Mouse (Mus musculus): ENCODE data around the gene Tdrd3. TPM values are rescaled to one million over a fixed set of nuclear protein-coding genes. Genes with fewer than 3 reads are reported as not detected.

The Tdrd3 gene
- polyA plus RNA-seq, 1 experiment from 2014 or later, result 22.3 TPM

DNA sequence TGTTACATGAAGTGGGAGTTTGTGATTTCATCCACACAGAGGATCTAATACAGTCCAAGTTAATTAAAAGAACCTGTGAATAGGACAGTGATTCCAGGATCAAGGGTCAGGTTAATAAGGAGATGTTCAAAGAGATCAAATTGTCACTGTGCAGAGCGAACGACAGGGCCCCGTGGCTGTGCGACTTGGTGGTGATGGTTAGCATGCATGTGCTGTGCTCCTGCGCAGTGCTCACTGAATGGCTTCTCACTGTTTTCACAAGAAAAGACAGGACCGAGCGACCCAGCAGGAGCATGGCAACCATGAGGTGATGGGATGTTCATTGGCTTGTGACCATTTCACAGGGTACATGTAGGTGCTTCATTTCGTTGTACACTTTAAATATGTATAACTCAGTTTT is 115.4 kb downstream of the Tdrd3 start:
- Histone ChIP-seq H3K4me1 (replicated peaks) (no peaks in the 10 kb centered on the region), H3K4me2 (replicated peaks) (no peak overlapping the region), H3K36me3 (no peaks in the 10 kb centered on the region), H3K9ac (no peak overlapping the region), H3K9me3 (no peaks in the 10 kb centered on the region), H3K27ac (no peak overlapping the region), H3K4me3 (replicated peaks) (no peak overlapping the region), H3K27me3 (replicated peaks) (no peaks in the 10 kb centered on the region)
- WGBS, result 93% methylated on average over 8 of the region's 8 CpGs
- no peak for ATAC-seq

DNA sequence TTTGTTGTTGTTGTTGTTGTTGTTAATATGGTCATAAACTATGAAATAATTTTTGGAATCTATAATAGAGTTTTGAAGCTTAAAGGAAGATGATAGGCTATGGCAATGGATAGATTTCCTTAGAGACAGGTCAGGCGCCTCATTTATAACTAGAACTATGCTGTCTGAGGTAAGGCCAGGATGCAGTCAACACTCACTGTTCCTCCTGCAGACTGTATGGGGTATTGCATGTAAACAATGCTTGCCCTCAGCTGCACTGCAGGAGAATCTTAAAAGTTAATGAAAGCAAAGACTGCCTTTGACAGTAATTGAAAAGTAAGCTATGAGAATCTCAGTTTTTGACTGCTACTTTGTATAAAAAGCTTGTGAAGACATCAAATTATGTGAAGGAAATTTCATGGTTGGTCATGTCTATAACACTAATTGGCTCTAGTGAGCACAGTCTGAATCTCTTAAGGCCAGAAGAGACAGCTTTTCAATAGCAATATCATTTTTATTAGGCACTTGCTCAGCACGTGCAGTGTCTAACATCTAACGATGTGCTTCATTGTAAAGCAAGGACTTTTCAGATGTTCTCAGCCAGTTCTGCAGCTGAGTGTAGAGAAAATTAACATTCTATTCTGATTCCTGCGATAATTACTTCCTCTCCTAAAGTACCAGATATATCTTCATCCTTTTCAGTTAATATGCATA is 120.8 kb downstream of the Tdrd3 start:
- WGBS, result 87% methylated on average over 4 of the region's 4 CpGs
- Histone ChIP-seq H3K4me3 (replicated peaks) (no peak overlapping the region), H3K27me3 (replicated peaks) (no peaks in the 10 kb centered on the region), H3K4me1 (replicated peaks) (no peaks in the 10 kb centered on the region), H3K36me3 (no peaks in the 10 kb centered on the region), H3K9me3 (no peaks in the 10 kb centered on the region), H3K4me2 (replicated peaks) (no peak overlapping the region), H3K27ac (no peak overlapping the region), H3K9ac (no peak overlapping the region)
- ATAC-seq, result no peak

DNA sequence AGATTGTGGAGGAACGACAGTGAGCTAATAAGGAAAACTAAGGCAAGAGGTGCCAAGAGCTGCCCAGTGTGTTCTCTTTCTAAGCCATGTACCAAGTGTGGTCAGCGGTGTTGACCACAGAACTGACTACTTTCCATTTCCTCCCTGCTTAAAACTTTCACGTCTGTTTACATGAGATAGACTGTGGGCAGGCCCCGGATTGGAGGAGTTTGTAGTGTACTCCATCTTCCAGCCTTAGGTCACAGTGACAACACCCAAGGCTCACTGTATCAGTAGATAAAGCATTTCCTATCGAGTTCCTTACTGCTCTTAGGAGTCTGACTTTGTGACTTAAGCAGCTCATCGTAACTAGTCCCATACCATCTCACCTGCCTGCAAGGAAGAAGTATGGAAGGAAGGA is 133.5 kb downstream of the Tdrd3 start:
- H3K36me3 ChIP-seq, result peaks cover 7% of the 10 kb centered on the region; the same call in 1 of the 2 replicates
- ATAC-seq, result no peak
- no peak overlapping the region for H3K9ac ChIP-seq
- no peaks in the 10 kb centered on the region for H3K9me3 ChIP-seq
- no peak overlapping the region for H3K27ac ChIP-seq
- H3K4me3 ChIP-seq (replicated peaks), result no peak overlapping the region
- H3K27me3 ChIP-seq (replicated peaks), result no peaks in the 10 kb centered on the region
- WGBS, result 86% methylated on average over 6 of the region's 6 CpGs
- H3K4me2 ChIP-seq (replicated peaks), result no peak overlapping the region
- no peaks in the 10 kb centered on the region for H3K4me1 ChIP-seq (replicated peaks)

DNA sequence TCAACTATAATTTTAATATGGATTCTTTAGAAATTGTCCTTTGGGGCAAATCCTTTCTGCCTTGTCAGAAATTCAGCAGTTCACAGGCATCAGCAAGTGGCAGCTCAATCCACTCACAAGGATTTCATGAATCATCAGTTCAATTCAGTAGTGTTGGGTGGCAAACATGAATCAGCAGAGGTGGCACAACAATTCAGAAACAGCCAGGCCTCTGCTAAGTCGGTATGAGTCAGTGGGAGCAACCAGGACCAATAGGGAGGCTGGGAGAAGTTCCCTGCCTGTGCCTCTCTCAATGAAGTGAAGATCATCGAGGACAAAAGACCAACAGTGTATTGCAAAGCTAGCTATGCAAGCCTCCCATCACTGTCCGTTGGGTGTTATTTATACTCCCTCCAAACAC is 135.8 kb downstream of the Tdrd3 start:
- WGBS, result 60% methylated on average over 3 of the region's 3 CpGs
- Histone ChIP-seq H3K27me3 (replicated peaks) (no peaks in the 10 kb centered on the region), H3K27ac (no peak overlapping the region), H3K4me1 (replicated peaks) (no peaks in the 10 kb centered on the region), H3K9me3 (no peaks in the 10 kb centered on the region), H3K9ac (no peak overlapping the region), H3K36me3 (no peaks in the 10 kb centered on the region), H3K4me3 (replicated peaks) (no peak overlapping the region), H3K4me2 (replicated peaks) (no peak overlapping the region)
- no peak for ATAC-seq

DNA sequence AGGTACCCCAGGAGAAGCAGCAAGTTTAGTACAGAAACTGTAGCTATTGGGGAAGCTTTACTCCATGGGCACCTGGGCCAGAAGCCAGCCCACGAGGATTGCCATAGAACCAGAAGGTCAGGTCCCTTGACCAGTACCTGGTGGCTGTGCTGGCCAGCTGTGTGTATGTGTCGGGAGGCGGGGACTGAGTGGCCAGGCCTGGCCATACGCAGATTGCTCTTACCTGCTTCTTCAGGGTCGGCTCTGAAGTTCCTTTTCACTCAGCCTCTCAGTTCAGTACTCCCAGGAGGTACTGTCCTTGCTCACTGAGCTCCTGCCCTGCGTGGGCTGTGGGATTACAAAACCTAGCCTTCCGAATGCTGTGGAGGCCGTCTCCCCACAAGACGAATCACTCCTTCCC is 147.4 kb downstream of the Tdrd3 start:
- Histone ChIP-seq H3K4me1 (replicated peaks) (peaks cover 9% of the 10 kb centered on the region; the same call in 1 of the 2 replicates), H3K27ac (no peak overlapping the region), H3K4me2 (replicated peaks) (no peak overlapping the region), H3K4me3 (replicated peaks) (no peak overlapping the region), H3K27me3 (replicated peaks) (no peaks in the 10 kb centered on the region), H3K9me3 (no peaks in the 10 kb centered on the region), H3K9ac (no peak overlapping the region), H3K36me3 (no peaks in the 10 kb centered on the region)
- WGBS, result 58% methylated on average over 9 of the region's 9 CpGs
- no peak for ATAC-seq

DNA sequence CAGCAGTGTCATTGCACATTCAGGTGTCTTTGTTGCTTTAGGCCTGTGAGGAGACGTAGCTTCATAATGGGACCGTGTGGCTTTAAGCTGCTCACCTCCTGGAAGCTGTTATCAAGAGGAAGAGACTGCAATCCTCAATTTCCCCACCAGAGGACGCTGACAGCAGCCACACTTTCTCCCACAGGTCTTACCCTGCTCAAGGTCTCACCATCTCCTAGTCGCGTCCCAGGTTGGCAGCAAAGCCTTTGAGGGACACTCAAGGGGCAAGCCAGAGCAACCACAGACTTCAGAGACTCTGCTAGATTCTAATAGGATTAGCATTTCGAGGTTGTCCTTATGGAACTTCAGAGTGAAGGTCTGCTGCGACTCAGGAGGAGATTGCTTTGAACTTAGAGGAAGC is 149.8 kb downstream of the Tdrd3 start:
- peaks cover 9% of the 10 kb centered on the region; the same call in 1 of the 2 replicates for H3K4me1 ChIP-seq (replicated peaks)
- no peak overlapping the region for H3K4me3 ChIP-seq (replicated peaks)
- H3K36me3 ChIP-seq, result no peaks in the 10 kb centered on the region
- no peak for ATAC-seq
- H3K27ac ChIP-seq, result no peak overlapping the region
- no peak overlapping the region for H3K4me2 ChIP-seq (replicated peaks)
- H3K9ac ChIP-seq, result no peak overlapping the region
- 39% methylated on average over 7 of the region's 7 CpGs for WGBS
- no peaks in the 10 kb centered on the region for H3K27me3 ChIP-seq (replicated peaks)
- H3K9me3 ChIP-seq, result no peaks in the 10 kb centered on the region

DNA sequence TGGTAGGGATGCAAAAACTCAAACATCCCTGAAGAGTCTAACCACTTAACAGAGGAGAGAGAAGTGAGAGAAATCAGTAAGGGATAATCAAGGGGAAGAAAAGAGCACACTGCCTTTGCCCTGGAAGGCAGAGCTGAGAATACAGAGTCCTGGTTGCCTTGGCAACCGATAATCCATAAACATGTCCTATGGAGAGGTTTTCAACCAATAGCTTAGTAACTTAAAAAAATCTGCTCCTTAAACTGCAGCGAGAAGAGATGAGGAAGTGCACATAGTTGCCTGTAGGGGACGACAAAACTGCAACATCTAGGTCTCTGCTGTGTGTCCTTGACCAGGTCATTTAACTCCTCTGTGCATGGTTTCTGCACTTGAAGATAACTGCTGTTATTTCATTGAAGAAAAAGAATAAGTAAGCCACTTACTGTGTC is 150.6 kb downstream of the Tdrd3 start:
- ATAC-seq, result peak; percentile 58; the same call in 1 of the 2 replicates
- H3K36me3 ChIP-seq, result no peaks in the 10 kb centered on the region
- H3K4me2 ChIP-seq (replicated peaks), result no peak overlapping the region
- H3K9ac ChIP-seq, result no peak overlapping the region
- peaks cover 9% of the 10 kb centered on the region; the same call in 1 of the 2 replicates for H3K4me1 ChIP-seq (replicated peaks)
- H3K9me3 ChIP-seq, result no peaks in the 10 kb centered on the region
- H3K4me3 ChIP-seq (replicated peaks), result no peak overlapping the region
- H3K27ac ChIP-seq, result no peak overlapping the region
- 27% methylated on average over 3 of the region's 3 CpGs for WGBS
- no peaks in the 10 kb centered on the region for H3K27me3 ChIP-seq (replicated peaks)

DNA sequence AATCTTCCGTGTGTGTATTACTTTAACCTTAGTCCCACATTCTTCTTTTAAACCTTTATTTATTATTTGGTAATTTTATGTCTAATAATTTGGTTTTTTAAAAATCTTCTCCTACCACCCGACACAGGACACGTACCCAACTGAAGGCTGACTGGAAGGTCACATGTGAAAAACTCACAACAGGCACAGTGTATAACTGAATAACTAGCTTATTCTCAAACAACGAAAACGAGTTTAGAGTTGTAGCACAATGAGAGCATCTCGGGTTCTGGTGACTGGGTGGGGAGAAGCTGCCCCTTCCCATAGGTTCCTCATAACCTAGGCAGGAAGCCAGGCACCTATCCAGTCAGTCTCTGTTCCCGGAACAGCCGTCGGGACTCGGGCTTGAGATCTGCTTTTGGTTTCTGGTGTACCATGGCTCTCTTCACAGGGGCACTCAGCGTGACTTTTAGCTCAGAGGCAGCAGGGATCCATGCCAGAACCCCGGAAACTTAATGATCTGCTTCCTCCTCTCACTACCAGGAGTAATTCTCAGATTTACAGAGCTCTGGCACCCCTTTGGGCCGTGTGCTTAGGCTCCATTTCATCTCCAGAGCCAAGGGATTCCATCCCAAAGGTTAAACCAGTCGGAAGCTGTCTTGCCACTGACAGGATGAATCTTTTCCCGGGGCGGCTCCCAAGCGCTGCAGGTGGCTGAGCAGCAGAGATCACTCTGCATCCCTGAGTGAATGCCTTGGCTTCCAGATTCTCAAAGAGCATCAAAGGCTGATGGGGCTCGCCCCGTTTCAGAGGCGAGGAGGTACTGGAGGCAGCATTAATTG is 151.4 kb downstream of the Tdrd3 start:
- no peak overlapping the region for H3K9ac ChIP-seq
- H3K27ac ChIP-seq, result no peak overlapping the region
- 13% methylated on average over 20 of the region's 20 CpGs for WGBS

DNA sequence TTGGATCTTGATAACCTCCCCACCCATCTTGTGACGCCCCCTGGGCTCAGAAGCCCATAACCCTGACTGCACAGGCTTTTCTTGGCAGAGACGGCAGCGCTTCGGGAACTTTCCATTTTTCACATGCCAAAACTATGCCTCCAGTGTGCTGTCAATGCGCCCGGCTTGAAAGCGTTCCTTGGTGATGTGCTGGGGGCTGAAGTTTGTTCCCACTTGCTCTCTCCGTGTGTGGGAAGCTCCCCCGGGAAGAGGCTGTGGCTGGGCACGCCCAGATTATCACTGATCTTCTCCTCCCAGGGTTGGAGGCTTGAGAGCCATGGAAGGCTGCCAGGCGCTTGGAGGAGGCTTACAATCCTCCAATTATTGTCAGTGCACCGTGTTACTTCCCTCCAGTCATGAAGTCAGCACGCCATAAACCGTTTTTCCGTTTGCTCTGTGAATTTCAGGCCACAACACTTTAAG is 152.0 kb downstream of the Tdrd3 start:
- no peak overlapping the region for H3K27ac ChIP-seq
- 17% methylated on average over 15 of the region's 15 CpGs for WGBS
- H3K9ac ChIP-seq, result no peak overlapping the region
- no peaks in the 10 kb centered on the region for H3K36me3 ChIP-seq
- peaks cover 9% of the 10 kb centered on the region; the same call in 1 of the 2 replicates for H3K4me1 ChIP-seq (replicated peaks)
- H3K4me2 ChIP-seq (replicated peaks), result peak overlapping the region; percentile 60
- H3K27me3 ChIP-seq (replicated peaks), result no peaks in the 10 kb centered on the region
- no peaks in the 10 kb centered on the region for H3K9me3 ChIP-seq
- peak overlapping the region; percentile 23 for H3K4me3 ChIP-seq (replicated peaks)
- ATAC-seq, result peak; percentile 68

More for the DNA sequence above, 151.4 kb downstream of the Tdrd3 start:
- peaks cover 9% of the 10 kb centered on the region; the same call in 1 of the 2 replicates for H3K4me1 ChIP-seq (replicated peaks)
- H3K4me2 ChIP-seq (replicated peaks), result peak overlapping the region; percentile 60
- no peaks in the 10 kb centered on the region for H3K36me3 ChIP-seq
- ATAC-seq, result peak; percentile 53
- no peaks in the 10 kb centered on the region for H3K27me3 ChIP-seq (replicated peaks)
- peak overlapping the region; percentile 23 for H3K4me3 ChIP-seq (replicated peaks)
- H3K9me3 ChIP-seq, result no peaks in the 10 kb centered on the region

DNA sequence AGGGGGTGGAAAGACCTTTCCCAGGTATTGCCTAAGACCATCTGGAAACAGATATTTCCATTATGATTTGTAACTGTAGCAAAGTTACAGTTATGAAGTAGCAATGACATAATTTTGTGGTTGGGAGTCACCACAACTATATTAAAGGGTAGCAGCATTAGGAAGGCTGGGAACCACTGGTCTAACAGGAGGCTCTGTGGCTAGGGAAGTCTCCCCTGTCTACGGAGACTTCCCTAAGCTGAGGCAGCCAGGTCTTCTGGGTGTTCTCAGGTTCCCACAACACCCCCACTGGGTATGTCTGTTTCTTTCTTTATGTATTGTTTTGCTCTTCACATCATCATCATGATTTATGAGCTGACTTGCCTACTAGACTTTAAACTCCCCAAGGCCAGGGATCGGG is 153.0 kb downstream of the Tdrd3 start:
- WGBS, result 76% methylated on average over 2 of the region's 2 CpGs
- no peaks in the 10 kb centered on the region for H3K36me3 ChIP-seq
- no peaks in the 10 kb centered on the region for H3K27me3 ChIP-seq (replicated peaks)
- ATAC-seq, result no peak
- H3K4me2 ChIP-seq (replicated peaks), result no peak overlapping the region
- H3K9me3 ChIP-seq, result no peaks in the 10 kb centered on the region
- no peak overlapping the region for H3K27ac ChIP-seq
- no peak overlapping the region for H3K4me3 ChIP-seq (replicated peaks)
- H3K9ac ChIP-seq, result no peak overlapping the region
- peaks cover 9% of the 10 kb centered on the region; the same call in 1 of the 2 replicates for H3K4me1 ChIP-seq (replicated peaks)

DNA sequence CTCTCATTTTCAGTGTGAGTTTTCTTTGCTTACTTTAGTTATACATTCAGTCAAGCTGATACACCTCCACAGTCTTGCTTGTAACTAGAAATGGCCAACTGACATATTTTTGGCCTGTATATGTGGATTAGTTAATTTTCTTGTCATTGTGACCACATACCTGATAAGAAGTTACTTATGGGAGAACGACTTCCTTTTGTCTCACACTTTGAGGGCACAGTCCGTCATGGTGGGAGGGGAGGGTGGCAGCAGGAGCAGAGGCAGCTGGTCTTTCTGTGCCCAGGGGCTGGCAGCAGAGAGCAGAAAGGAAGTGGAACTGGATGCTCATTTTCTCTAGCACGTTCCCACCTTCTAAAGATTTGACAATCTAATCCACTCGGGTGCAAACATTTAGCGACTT is 156.0 kb downstream of the Tdrd3 start:
- H3K9me3 ChIP-seq, result no peaks in the 10 kb centered on the region

DNA sequence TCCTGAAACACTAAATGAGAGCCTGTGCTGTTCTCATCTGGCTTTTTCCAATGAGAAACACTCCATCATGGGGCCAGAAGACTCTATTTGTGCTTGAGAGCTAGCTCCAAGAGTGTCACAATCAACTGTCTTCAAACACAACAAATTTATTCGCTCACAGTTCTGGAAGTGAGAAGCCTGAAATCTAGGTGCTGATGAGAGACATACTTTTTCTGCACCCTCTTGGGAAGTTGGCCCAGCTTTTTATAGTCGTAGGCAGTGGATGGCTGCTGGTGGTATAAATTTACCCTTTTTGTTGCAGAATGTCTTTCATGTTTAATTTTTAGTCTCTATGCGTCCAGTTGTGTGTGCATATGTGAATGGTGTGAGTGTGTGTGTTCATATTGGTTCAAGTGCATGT is 166.2 kb downstream of the Tdrd3 start:
- no peak overlapping the region for H3K9ac ChIP-seq
- no peaks in the 10 kb centered on the region for H3K4me1 ChIP-seq (replicated peaks)
- H3K27me3 ChIP-seq (replicated peaks), result no peaks in the 10 kb centered on the region
- no peak for ATAC-seq
- no peak overlapping the region for H3K4me2 ChIP-seq (replicated peaks)
- no peak overlapping the region for H3K4me3 ChIP-seq (replicated peaks)
- 88% methylated on average over 3 of the region's 3 CpGs for WGBS
- no peak overlapping the region for H3K27ac ChIP-seq
- H3K9me3 ChIP-seq, result no peaks in the 10 kb centered on the region
- no peaks in the 10 kb centered on the region for H3K36me3 ChIP-seq

More for the DNA sequence above, 156.0 kb downstream of the Tdrd3 start:
- Histone ChIP-seq H3K36me3 (no peaks in the 10 kb centered on the region), H3K4me3 (replicated peaks) (no peak overlapping the region), H3K27me3 (replicated peaks) (no peaks in the 10 kb centered on the region), H3K9ac (no peak overlapping the region), H3K4me2 (replicated peaks) (no peak overlapping the region), H3K27ac (no peak overlapping the region), H3K4me1 (replicated peaks) (peaks cover 9% of the 10 kb centered on the region; the same call in 1 of the 2 replicates)
- WGBS, result 67% methylated on average over 5 of the region's 5 CpGs
- no peak for ATAC-seq

Measured in intestine, embryonic 15.5 days (tissue).